Comparison of ENCODE assay signal across 8 mouse cellular contexts in the genomic region with DNA sequence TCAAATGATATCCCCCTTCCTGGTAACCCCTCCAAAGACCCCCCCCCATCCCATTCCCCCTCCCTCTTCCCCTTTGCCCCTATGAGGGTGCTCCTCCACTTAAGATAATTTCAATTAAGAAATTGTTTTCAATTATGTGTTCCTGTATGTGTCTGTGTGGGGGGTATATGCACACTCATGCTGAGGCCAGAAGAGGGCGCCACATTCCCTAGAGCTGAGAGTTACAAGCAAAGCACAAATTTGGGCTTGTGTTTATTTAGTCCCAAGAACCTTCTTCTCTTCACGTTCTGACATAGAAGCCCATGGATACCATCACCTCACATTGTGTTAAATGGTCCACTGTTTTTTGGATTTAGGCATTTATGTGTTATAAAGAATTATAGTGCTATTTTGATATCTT. TPM values are rescaled to one million over a fixed set of nuclear protein-coding genes. Genes with fewer than 3 reads are reported as not detected.
DNase-seq lines count a peak whose midpoint lies in the region; ATAC-seq and TF ChIP-seq lines count a peak whose summit lies in the region.
"Had no signal": no experiment of that assay in that cellular context is flagged by ENCODE, and none has a peak within 500 bp of the region (broad histone marks: within the 10 kb centered on the region; RNA-seq: fewer than 3 reads in every experiment).

No protein-coding gene starts in this region.

- peak; percentile 62 for DNase-seq in kidney, postnatal 10 days
- no peak for DNase-seq in kidney, adult 18-20 months
- peak; percentile 83 for DNase-seq in R1 (ENCODE audit: low read depth, low spot score)
- DNase-seq in left cerebral cortex, adult 8-10 months (ENCODE audit: low spot score in 2 of 2) = no peak

- no peak overlapping the region for H3K4me2 ChIP-seq in forebrain, embryonic 15.5 days (replicated peaks)
- H3K4me2 ChIP-seq: limb, embryonic 12.5 days had no signal

- no peaks in the 10 kb centered on the region for H3K27me3 ChIP-seq in E14TG2a.4 (ENCODE audit: insufficient read depth, low read length)
- no peaks in the 10 kb centered on the region for H3K27me3 ChIP-seq in forebrain, embryonic 15.5 days
- H3K27me3 ChIP-seq: limb, embryonic 12.5 days had no signal

- no peak overlapping the region for H3K27ac ChIP-seq in forebrain, embryonic 15.5 days (replicated peaks)
- H3K27ac ChIP-seq: limb, embryonic 12.5 days had no signal

- H3K4me1 ChIP-seq in E14TG2a.4 (replicated peaks; ENCODE audit: low read depth, low read length) = peaks cover 21% of the 10 kb centered on the region
- peaks cover under 1% of the 10 kb centered on the region for H3K4me1 ChIP-seq in forebrain, embryonic 15.5 days

- TF ChIP-seq CTCF in E14TG2a.4 (conservative IDR thresholded peaks at IDR 0.05; ENCODE audit: low read length) = peak; percentile 75

- no peaks in the 10 kb centered on the region for H3K9me3 ChIP-seq in E14TG2a.4 (ENCODE audit: low read length)
- no peaks in the 10 kb centered on the region for H3K9me3 ChIP-seq in forebrain, embryonic 15.5 days

- H3K9ac ChIP-seq in forebrain, embryonic 15.5 days (replicated peaks) = no peak overlapping the region
- H3K9ac ChIP-seq: limb, embryonic 12.5 days had no signal

- no peak overlapping the region for H3K4me3 ChIP-seq in E14TG2a.4 (replicated peaks; ENCODE audit: low read length)
- H3K4me3 ChIP-seq in forebrain, embryonic 15.5 days = no peak overlapping the region
- H3K4me3 ChIP-seq: limb, embryonic 12.5 days had no signal

- ATAC-seq in megakaryocyte-erythroid progenitor cell, adult 5-6 weeks (replicated peaks; ENCODE audit: low FRiP score, low TSS enrichment, poor library complexity, severe bottlenecking) = 0 out of 2 replicates have a peak, but pooled peaks have one; percentile 56
- ATAC-seq in forebrain, embryonic 15.5 days (replicated peaks) = no peak

- no peaks in the 10 kb centered on the region for H3K36me3 ChIP-seq in E14TG2a.4 (ENCODE audit: insufficient read depth, low read length)
- H3K36me3 ChIP-seq in forebrain, embryonic 15.5 days = no peaks in the 10 kb centered on the region
- H3K36me3 ChIP-seq: limb, embryonic 12.5 days had no signal

- 71% methylated on average over 2 of the region's 2 CpGs for WGBS in forebrain, embryonic 15.5 days

RNA-seq across cellular contexts. Expression of gene Srsf10, which starts 32.2 kb away (rescaled TPM):
- total RNA-seq in megakaryocyte-erythroid progenitor cell, adult 5-6 weeks (2014; fragmentation: Nextera tagmentation) = 272 and 280 TPM in 2 replicates
- 322 and 402 TPM in 2 replicates for total RNA-seq in megakaryocyte-erythroid progenitor cell, adult 5-6 weeks (2017)
- 257 and 272 TPM in 2 replicates for polyA plus RNA-seq in forebrain, embryonic 15.5 days (2015; fragmentation: Nextera tagmentation; extraction: Ambion mirVana)
- total RNA-seq in left cerebral cortex, adult 8-10 months (2022) = 10 to 100 TPM; 60.1 to 69.5 (median 63.3) TPM

RNA-seq across cellular contexts. Expression of gene Pnrc2, which starts 50.4 kb away (rescaled TPM):
- 105 and 128 TPM in 2 replicates for total RNA-seq in megakaryocyte-erythroid progenitor cell, adult 5-6 weeks (2014; fragmentation: Nextera tagmentation)
- 145 and 204 TPM in 2 replicates for total RNA-seq in megakaryocyte-erythroid progenitor cell, adult 5-6 weeks (2017)
- 131 and 134 TPM in 2 replicates for polyA plus RNA-seq in forebrain, embryonic 15.5 days (2015; fragmentation: Nextera tagmentation; extraction: Ambion mirVana)
- 10 to 100 TPM; 39.6 to 49.8 (median 44.9) TPM for total RNA-seq in left cerebral cortex, adult 8-10 months (2022)

Comparison
In these comparisons a context has a peak if more than half of its experiments do, and no peak if none do; other contexts are left out.
1. DNase-seq: peak in kidney, postnatal 10 days (single experiment) and R1 (single experiment); none in kidney, adult 18-20 months (single experiment) and left cerebral cortex, adult 8-10 months (0 of 2).